Mouse (Mus musculus) left cerebral cortex, adult 11 months (tissue): ENCODE results near the gene Trpm5.

Experiments used
- DNase-seq: peaks from one replicate; pipeline ENCODE4 v3.0.0; 2022; ENCODE audit warnings: low spot score

Gene Trpm5

DNA sequence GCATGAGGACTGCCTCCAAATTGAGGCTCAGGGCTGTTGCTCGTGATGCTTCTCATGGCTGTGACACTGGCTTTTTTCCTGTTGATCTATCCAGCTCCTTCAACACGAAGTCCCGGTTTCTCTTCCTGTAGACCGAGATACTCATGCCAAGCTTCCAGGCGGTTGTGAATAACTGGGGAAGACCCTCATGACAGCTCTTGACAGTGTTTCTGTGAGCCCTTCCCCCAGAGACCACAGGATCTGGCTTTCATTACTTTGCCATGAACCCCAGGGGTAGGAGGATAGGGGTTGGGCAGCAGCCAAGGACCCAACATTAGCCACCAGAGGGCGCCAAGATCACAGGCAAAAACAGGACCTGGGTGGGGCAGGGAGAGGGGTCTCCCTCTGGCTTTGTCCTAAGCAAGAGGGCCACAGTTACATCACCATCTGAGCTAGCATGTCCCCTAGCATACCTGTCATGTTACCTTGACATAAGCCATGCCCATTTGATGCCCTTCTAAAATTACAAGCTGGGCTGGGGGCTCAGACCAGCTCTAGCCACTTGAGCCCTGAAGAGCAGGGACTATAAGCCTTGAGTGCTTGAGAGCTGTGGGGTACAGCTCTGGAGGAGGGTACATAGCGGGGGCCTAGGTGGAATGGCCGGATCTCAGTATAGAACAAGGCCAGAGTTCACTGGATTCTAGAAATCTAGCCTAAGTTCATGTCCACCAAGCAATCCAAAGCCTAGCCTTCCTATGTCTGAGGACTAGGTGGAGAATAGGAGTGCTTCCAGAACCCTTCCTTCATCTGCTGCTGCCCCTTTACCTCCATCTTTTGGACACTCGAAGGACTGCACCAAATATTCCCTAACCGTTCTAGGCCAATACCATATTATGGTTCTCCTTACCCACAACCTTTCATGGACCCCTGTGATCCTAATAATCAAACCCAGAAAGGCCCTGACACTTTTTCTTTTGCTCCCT is at the start of gene Trpm5:
TSS of gene Trpm5 (minus strand) at position 51 of the 962 bp plus-strand sequence.
- DNase-seq, result no peak

DNA sequence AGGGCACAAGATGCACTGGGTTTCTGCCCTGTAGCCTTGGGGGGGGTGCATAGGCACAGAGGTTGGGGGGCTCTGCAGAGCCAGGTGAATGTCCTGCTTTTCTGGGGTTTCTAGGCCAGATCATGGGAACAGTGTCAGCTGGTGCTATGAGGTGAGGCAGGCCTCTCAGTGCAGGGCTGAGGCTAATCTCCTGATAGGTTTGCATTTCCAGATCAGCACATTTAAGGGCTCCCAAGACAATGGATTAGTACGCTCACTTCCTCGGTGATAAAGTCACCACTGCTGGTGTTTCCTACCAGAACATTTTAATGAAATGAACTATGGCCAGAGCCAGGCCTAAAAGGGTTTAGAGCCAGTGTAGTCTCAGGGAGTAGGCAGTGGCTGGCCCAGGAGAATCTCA is 48.2 kb upstream of the Trpm5 start:
- DNase-seq, result no peak

DNA sequence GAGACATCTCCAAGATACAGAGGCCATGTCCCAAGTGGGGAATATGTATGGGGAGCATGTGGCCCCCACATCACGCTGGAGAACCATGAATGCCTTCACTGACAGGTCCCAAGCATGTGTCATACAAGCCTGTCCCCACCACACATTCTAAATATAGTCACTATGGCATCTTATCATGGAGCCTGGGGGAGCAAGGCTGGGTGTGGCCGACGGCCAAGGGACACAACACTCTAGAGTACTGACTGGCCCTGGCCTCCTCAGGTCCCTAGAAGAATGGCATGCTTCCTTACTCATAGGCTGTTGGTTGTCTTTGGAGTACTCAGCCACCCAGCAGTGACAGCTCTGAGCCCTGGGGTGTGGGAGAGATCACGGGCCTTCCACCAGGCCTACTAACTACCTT is 45.5 kb upstream of the Trpm5 start:
- DNase-seq, result no peak

DNA sequence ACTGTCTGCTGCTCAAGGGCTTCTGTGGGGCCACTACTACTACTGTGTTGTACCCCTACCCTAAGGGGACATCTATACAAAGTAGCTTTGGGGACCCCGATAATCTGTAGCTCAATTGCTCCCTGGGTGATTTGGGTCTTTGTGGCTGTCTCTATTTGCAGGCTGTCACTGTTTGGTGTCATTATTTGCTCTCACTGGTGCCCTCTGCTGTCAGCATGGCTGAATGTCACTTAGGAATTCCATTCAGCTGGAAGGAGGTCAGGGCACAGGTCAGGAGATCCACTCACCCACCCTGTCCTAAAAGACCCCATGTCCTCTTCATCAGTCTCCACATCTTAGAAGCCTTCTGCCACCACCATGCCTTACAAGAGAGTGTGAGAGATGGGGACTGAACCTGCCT is 44.3 kb upstream of the Trpm5 start:
- peak; percentile 22 for DNase-seq

DNA sequence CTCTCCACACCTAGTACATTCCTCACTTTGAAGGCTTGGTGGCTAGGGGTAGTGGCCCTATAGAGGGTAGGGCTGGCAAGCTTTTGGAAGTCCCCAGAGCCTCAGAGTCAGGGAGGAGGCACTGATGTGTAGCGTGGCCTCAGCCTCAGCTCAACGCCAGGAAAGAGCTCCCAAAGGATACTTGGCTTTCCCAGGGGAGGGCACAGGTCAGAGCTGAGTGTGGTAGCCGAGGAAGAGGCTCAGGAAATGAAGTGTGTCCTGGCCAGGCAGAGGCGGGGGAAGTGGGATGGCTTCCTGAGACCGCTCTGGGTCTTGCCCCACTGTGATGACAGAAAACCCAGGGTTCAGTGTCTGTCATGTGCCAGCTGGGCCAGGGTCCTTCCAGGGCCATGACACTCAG is 42.1 kb upstream of the Trpm5 start:
- no peak for DNase-seq

DNA sequence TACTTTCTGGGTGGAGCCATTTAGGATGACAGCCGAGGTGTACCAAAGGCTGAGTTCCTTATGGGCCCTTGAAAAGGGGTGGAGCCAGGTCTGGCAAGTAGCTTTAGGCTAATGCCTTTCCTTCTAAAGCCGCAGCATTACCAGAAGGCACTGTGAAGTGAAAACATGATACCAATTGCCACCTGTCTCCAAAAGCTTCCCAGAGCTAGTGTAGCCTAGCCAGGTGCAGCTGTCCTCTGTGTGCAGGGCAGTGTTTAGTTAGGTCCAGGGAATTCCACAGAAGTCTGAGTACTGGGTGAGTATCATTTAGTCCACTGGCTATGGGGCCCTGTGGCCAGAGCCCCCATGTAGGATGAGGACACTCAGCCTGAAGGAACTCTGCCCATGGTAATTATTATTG is 41.7 kb upstream of the Trpm5 start:
- DNase-seq, result no peak

DNA sequence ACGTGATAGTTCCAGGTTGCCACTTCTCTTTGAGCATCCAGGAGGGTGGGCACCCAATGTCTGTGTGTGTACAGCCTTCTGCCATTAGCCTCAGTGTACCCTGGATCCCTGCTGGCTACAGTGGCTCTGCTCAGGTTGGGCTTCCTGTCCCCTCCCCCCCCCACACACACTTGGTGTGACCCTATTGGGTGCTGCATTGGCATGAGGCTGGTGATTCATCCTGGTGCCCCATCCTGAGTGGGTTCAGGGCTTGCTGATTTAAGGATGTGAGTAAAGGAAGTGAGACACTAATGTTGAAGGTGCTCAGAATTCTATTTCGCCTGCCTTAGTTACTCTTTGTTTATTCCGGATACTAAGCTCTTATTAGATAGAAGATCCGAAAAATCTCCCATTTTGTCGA is 38.4 kb upstream of the Trpm5 start:
- no peak for DNase-seq

DNA sequence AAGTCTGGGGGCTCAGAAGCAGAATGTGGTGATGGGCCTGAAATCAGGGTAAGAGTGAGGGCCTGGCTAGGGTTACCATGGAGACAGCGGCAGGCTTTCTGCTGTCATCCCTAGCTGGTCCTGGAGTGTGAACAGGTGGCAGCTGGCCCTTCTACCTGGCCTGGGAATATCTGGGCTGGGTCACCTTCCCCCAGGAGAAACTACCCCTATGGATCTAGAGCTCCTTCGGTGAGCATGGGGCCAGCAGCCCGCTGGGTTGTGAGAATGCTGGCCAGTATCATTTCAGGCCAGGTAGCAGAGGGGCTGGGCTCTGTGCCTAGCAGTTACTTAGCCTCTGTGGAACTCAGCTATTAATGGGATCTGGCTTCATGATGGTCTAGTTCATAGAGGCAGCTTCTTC is 30.5 kb upstream of the Trpm5 start:
- no peak for DNase-seq

DNA sequence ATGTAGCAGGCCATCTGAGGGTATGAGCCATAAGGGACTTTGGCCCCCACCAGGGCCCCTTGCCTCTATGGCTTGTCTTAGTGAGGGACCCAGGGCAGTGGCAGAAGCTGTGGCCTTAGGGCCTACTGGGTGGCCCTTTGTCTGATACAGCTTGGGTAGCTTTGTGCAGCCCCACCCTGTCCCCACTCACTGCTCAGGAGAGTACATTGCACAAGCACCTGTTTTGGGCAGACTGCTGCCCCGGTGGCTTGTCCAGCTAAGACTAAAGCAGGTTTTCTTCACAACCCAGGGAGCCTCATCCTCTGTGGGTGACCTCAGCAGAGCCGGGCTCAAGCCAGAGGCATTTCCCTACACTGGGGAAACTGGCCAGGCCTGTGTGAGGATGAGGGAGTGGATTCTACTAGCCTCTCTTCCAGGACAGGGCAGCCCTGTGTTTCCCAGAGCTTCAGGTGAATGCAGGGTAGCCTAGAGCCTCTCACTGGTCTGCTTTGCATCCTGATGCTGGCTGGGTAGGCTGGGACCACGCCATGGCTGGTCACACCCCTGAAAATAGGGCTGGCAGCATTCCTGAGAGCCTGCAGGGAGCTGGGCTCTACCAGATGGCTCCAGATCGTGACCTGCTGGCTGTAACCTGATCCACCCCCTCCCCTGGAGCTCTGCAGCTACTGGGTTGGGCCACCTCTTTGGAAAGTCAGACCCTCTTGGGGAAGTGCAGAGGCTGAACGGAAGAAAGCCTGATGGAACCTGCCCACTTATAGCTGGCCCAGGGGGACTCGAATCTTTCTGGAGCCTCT is 29.6 kb upstream of the Trpm5 start:
- DNase-seq, result no peak

DNA sequence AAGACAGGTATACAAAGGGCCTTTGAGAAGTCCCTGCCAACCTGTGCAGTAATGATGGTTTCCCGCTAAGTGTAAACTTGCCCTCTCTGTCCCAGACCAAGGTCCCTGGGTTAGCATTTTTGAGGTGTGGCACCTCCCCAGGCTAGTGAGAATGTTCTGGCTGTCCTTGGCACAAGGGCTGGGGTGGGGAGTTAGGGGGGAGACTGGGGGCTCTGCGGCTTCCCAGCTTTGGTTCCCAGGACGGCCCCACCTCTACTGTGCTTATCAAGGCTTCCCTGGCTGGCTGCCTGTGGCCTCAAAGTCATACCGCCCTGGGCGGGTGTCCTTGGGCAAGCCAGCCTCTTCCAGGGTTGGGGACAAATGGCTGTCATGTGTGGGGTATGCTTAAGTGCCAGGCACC is 27.7 kb upstream of the Trpm5 start:
- no peak for DNase-seq

DNA sequence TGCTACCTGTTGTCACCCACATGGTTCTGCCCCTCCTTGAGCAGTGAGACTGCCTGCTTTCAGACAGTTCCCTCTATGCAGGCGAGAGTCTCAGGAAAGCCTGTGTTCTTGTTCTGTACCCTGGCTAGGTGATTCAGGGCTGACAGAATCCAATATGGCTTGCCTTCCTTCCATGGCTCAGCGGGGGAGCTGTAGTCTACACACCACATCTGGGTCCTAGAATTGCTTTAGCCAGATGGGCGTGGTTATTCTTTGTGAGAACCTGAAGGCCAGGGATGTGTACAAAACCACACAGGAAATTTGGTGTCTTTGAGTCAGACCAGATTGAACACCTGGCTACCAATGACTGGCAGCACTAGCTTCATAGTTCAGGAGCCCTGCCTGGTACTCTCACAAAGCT is 25.4 kb upstream of the Trpm5 start:
- DNase-seq, result no peak

DNA sequence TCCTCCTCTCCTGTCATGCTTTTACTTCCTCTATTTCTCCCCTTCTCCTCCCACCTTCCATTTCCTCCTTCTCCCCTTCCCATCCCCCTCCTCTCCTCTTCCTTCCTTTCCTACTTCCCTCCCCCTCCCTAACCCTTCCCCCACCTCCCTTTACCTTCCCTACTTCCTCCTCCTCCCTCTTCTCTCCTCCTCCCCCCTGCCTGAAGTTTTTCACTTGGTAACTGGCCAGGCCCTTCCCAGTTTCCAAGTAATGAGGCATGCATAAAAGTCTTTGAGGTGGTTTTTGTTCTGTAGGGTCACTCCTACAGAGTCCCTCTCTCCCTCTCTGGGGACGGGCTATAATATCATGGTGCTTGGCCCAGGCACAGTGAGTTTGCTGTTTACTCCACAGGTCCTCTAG is 25.0 kb upstream of the Trpm5 start:
- DNase-seq, result no peak

DNA sequence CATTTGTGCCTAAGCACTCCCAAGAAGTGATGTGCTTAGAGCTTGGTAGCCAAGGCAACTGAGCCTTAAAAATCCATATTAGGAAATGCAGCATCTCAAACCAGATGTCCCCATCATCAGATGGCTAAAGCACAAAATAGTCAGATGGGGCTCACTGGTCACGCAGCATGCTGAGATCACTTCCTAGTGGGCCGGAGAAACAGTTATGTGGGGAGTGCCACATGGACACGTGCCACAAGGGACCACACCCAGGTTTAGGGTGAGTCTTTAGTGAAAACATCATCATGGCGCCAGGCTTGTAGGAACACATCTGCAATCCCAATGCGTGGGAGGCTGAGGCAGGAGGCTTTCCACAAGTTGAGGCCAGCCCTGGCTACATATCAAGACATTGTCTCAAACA is 22.1 kb upstream of the Trpm5 start:
- no peak for DNase-seq

DNA sequence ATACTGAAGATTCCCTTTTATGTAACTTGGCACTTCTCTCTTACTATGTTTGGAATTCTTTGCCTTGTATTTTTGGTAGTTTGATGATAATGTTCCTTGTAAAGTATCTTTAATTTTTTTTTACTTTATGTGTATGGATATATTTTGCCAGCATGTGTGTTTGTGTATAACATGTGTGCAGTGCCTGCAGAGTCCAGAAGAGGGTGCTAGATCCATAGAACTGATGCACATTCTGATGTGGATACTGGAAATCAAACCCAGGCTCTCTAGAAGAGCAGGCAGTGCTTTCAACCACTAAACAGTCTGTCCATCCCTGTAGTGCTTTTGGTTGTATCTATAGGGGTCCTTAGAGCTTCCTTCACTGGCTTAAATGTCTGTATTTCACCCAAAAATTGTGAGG is 20.3 kb upstream of the Trpm5 start:
- no peak for DNase-seq

DNA sequence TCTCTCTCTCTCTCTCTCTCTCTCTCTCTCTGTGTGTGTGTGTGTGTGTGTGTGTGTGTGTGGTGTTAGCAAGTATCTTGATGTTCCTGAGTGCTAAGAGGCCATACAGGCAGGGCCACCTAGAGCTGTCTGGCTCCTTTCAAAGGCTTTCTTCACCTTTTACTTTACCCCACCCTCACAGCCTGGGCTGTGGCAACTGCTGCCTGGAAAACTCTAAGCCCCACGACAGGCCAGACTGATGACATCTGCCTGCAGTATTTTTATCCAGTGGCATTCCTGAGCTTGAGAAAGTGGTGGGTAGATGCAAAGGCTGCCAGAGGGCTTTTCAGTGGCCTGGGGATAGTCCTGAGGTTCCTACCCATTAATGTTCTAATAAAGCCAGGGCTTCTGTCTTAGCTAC is 18.0 kb upstream of the Trpm5 start:
- DNase-seq, result no peak

DNA sequence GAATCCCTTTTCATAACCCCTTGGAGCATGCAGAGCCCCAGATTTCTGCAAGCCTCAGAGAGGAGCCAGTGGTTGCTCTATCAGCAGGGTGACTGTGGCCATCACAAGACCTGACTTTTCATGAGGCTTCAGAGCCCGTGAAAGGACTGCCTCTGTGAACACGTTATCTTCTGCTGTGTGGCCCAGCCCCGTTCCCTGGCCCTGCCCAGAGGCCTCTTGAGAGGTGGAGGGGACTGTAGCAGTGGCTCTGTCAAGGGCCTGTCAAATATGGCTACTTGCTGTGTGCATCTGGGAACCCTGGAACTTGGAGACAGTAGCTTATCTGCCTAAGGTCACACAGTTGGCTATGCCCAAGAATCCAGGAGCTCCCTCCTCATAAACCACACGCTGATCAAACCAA is 17.3 kb upstream of the Trpm5 start:
- DNase-seq, result no peak

DNA sequence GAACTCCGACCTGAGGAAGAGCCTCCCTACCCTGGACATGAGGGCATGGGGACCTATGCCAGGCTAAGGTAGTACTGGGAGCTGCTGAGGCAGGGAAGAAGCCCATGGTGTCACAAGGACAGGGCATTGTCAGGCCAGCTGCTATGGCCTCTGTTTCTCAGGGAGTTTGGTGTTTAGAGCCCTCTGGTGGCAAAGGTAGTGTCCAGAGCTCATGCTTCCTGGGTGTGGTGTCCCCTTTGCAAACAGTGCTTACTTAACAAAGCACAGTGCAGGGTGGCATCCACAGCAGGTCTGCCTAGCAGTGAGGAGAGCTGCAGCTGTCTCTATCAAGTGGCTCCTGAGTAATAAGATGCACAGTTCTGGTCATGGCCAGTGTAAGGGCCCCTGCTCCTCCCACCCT is 16.4 kb upstream of the Trpm5 start:
- DNase-seq, result no peak

DNA sequence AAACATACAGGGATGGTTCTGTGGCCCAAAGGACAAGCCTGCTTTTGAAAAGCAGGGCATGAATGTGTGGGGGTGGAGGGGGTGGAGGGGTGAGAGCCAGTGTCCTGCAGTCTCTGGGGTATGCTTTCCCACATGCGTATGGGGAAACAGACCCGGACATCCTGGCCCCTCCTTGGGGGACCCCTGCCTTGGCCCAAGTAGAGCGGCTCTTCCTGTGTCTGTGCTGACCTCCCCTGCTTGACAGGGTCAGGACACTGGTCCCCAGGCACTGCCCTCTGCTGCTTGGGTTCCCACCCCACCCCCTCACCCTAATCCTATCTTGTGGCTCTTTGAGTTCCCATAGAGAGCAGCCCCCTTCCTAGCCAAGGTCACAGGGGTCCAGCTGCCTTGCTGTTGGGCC is 15.3 kb upstream of the Trpm5 start:
- no peak for DNase-seq

DNA sequence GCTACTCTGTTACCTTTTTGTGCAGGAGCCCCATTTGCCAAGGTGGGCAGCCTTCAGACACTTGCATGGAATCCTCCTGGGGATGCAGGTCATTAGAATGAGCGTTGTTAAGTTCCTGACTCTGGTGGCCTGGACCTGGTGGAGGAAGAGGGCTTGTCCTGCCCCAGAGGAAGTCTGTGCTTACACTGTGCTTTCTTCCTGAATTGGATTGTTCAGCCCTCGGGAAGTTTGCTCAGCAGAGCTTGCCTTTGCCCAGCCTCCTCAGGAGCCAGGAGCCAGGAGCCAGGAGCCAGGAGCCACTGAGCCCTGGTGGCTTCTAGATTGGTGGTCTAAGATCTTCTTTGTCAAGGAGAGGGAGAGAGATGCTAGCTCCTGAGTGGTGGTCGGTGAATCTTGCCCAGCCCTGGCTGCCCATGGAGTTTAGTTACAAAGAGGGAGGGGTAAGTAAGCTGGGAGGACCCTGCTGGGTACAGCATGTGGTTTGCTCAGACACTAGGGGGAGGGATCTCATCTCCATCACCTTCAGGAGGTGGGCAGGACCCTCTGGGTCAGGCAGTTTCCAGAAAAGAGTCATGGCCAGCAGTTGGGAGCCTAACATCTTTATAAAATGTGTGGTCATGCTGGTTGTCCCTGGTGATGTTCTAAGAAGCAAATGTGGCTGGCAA is 14.7 kb upstream of the Trpm5 start:
- no peak for DNase-seq

DNA sequence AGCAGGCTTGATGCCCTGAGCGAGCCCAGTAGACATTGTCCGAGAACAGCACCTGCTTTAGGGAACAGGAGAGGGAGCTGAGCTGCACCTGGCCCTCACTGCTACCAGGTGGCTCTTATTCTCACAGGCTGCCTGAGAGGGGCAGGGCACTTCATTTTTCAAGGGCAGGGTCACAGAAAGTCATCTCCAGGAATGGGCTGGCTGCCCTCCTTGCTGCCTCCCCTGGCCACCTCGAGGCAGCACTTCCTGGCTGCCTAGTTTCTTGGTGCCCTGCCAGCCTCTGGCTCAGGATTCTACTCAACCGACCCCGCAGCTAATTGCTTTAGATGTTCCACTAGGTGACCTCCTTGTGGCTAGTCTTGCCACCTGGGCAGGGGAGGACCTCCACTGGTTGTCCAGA is 13.8 kb upstream of the Trpm5 start:
- DNase-seq, result no peak

DNA sequence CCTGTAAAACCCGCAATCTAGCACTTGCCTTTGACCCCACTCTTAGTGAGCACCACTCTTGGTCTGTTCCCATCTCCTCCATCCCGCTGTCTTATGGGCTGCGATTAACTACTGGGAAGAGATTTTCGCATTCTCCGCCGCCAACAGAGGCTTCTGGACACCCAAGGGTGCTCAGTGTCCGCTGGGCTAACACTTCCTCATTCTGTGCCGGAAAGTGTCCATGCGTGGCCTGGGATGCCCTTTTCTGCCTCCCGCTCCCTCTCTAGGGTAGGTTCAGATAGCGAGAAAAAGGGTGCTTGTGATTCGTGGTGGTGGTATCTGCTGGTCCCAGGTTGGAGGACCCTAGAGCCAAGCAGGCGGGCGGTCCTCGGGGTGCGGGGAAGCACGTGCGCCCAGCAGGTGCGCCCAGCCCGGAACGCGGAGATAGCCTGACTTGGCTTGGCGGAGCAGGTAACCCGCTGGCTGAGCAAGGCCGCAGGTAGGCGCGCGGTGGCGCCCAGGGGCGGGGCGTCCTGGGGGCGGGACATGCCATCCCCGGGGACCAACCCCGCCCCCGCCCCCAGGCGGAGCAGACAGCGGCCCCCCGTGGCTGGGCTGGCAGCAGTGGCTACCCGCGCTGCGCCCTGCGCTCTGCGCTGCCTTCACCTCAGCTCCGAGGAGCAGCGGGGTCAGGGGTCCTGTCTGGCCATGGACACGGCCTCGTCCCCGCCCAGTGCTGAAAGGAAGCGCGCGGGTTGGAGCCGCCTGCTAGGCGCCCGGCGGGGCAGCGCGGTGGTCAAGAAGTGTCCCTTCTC is 12.4 kb upstream of the Trpm5 start:
- no peak for DNase-seq

DNA sequence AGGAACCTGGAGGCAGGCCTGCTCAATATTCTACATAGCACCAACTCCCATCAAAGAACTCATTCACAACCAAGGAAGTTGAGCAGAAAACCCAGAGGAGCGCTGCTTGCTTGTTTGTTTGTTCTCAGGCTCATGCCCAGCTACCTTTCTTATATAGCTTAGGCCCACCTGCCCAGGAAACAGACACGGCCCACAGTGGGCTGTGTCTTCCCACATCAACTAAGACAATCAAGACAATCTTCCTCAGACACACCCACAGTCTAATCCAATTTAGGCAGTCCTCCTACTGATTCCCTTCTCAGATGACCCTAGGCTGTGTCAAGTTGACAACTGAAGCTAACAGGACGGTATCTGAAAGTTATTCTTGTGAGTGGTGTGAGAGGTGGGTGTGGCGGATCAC is 11.6 kb upstream of the Trpm5 start, which contains the start of gene Kcnq1:
TSS of gene Kcnq1 (plus strand) at position 301 of the 400 bp plus-strand sequence.
- no peak for DNase-seq
